Mouse (Mus musculus): ENCODE results near the gene Crtc1. TPM values are rescaled to one million over a fixed set of nuclear protein-coding genes. Genes with fewer than 3 reads are reported as not detected.

The Crtc1 gene
- total RNA-seq (2017), result 1.8 to 7.0 TPM (median 6.5 TPM) in 3 replicates

DNA sequence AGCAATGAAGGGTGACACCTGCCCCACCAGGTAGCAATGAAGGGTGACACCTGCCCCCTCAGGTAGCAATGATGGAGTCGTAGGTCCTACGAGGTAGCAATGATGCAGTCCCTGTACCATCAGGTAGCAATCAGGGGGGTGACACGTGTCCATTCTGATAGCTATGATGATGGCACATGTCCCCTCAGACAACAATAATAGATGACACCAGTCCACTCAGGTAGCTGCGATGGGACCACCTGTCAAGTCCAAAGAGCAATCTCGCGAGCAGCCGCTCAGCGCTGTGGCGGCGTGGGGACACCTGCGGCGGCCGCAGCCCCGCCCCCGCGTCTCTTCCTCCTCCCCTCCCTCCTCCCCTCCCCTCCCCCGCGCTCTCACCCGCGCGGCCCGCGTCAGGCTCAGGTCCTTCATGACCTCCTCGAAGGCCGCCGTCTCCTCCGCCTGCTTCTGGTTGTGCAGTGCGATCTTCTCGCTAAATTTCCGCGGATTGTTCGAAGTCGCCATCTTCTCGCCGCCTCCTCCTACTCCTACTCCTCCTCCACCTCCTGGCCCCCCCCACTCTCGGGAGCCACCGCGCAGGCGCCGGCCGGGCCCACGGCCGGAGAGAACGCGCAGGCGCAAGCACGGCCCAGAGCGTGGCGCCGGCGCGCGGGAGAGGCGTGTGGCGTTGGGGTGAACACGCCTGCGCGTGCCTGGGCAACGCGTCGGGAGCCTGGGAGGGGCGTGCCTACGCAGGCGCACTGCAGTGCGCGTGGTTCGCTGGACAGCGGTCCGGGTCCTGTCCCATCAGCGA, at the start of gene Crtc1:
Gene Crtc1, minus strand, starts transcription at position 525 of the 793 bp plus-strand sequence.
- ATAC-seq (replicated peaks; ENCODE audit: insufficient number of reproducible peaks, low FRiP score, low TSS enrichment, poor library complexity, severe bottlenecking), result peak; percentile 88

- no peak for ATAC-seq (replicated peaks; ENCODE audit: insufficient number of reproducible peaks, low FRiP score, low TSS enrichment, poor library complexity, severe bottlenecking)
These were observed 49.6 kb upstream of the Crtc1 start for GRCm38 (mm10) chr8:70488931-70489470.

DNA sequence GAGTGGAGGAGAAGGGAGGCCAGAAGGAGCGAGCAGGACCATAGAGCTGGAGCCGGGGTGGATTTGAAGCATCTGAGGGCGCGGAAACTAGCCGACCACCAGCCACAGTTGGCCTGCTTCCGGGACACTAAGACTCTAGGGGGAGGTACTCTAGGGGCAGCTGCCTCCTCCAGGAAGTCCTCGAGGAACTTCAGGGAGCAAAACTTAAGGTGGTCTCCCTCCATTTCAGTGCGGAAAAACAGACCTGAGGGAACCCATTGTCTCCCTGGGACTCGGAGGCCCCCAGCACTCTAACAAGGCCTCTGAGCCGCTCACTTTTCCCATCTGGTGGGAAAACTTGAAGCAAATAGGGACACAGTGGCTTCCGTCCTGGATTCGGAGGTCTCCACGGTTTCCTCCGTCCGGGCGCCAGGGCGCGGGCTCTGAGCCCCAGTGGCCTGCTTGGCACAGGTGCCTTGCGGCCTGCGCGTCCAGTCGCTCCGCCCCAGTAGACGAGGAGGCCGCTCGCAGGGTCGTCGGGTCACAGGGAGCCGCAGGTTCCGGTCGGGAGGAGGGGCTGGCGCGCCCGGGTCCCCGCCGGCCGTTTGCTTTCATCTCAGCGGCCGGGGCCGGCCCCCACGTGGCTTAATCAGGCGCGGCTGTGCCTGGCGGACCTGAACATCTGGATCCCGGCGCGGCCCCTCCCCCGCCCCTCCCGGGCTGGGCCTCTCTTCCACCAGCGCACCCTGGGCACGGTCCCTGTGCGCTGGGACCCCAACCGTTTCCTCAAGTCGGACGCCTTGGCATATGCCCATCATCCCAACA, 48.8 kb upstream of the Crtc1 start:
- ATAC-seq (replicated peaks; ENCODE audit: insufficient number of reproducible peaks, low FRiP score, low TSS enrichment, poor library complexity, severe bottlenecking), result no peak

GRCm38 (mm10) chr8:70486941-70487520, 47.7 kb upstream of the Crtc1 start, which contains the start of gene Tmem59l:
Tmem59l (minus strand) TSS chr8:70487358.
- ATAC-seq (replicated peaks; ENCODE audit: insufficient number of reproducible peaks, low FRiP score, low TSS enrichment, poor library complexity, severe bottlenecking), result no peak

GRCm38 (mm10) chr8:70486191-70486681, 46.9 kb upstream of the Crtc1 start:
- no peak for ATAC-seq (replicated peaks; ENCODE audit: insufficient number of reproducible peaks, low FRiP score, low TSS enrichment, poor library complexity, severe bottlenecking)

DNA sequence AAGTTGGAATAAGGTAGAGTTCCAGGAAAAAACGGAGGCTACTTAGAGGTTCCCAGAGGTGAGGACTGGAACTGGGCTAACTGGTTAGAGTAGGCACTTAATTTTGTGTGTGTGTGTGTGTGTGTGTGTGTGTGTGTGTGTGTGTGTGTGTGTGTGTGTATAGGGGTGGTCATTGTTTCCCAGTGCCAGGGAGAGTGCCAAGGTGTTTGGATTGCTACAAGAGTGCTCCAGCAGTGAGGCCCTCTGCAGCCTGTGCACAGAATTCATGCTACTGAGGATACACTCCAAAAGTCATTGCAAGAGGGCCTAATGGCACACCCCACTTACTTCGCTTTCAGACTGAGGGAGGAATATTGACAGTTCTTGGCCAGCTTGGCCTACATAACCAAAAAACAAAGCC, 43.6 kb upstream of the Crtc1 start:
- ATAC-seq (replicated peaks; ENCODE audit: insufficient number of reproducible peaks, low FRiP score, low TSS enrichment, poor library complexity, severe bottlenecking), result no peak

DNA sequence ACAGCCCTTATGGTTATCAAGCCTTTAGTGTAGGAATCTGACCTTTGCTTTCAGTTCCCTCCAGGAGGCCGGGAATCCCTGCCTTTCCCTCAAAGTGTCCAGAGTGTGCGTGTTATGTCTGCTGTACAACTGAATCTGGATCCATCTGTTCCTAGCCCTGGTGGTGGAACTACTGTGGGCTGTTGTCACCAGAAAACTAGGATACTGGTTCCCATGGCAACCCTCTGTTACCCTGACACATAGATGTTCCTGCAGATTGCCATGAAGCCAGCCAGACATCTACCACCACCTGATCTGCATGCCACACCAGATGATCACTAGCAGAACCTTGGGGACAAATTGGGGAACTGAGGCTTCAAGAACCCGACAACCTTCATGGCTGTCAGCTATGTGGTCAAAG, 42.5 kb upstream of the Crtc1 start:
- ATAC-seq (replicated peaks; ENCODE audit: insufficient number of reproducible peaks, low FRiP score, low TSS enrichment, poor library complexity, severe bottlenecking), result no peak

- ATAC-seq (replicated peaks; ENCODE audit: insufficient number of reproducible peaks, low FRiP score, low TSS enrichment, poor library complexity, severe bottlenecking), result no peak
These were observed 38.0 kb upstream of the Crtc1 start for GRCm38 (mm10) chr8:70477269-70477982.

- peak; percentile 97 for ATAC-seq (replicated peaks; ENCODE audit: insufficient number of reproducible peaks, low FRiP score, low TSS enrichment, poor library complexity, severe bottlenecking)
These were observed 37.2 kb upstream of the Crtc1 start, which contains the start of gene Klhl26 for GRCm38 (mm10) chr8:70476333-70477268. Klhl26 (minus strand) TSS chr8:70476968.

DNA sequence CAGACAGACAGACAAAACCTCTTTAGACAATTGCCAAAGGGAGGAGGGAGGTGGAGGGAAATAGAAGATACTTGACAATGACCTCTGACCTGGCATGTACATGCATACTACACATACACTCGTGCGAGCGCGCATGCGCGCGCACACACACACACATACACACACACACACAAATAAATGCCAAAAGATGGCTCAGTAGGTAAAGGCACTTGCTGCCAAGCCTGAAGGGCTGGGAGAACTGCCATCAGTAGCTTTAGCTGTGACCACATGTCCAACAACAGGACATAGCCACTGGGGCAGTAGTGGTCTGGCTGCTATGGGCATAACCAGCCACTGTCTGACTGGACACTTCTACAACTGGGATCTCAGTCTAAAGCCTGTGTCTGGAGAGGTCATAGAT, 32.5 kb upstream of the Crtc1 start:
- ATAC-seq (replicated peaks; ENCODE audit: insufficient number of reproducible peaks, low FRiP score, low TSS enrichment, poor library complexity, severe bottlenecking), result no peak

- no peak for ATAC-seq (replicated peaks; ENCODE audit: insufficient number of reproducible peaks, low FRiP score, low TSS enrichment, poor library complexity, severe bottlenecking)
These were observed 30.6 kb upstream of the Crtc1 start for GRCm38 (mm10) chr8:70469938-70470337.

DNA sequence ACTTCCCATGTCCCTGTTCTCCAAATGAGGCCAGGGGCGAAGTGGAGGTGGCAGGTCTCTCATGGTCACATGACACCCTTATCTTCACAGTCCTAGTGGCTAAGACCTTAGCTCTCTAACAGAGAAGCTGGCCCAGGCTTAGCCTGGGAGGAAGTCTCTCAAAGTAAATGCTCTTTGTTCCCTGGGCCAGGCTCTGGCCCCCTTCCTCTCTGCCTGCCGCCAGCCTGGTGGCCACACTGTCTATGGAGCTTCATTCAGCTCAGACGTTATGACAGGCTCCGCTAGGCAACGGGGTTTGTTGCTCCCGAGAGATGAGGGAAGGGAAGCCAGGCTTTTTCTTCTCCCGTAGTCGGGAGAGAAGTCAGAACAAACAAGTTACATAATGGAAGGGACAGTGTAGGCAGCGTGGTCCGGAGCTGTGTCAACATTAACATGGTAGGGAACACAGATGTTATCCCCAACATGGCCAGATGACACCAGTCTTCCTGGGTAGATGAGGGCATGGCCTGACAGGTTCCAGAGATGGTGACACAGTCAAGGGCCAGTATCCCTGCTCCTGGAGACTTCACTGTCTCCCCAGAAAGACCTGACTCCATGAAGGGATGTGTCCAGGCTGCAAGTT, 30.0 kb upstream of the Crtc1 start:
- ATAC-seq (replicated peaks; ENCODE audit: insufficient number of reproducible peaks, low FRiP score, low TSS enrichment, poor library complexity, severe bottlenecking), result no peak

DNA sequence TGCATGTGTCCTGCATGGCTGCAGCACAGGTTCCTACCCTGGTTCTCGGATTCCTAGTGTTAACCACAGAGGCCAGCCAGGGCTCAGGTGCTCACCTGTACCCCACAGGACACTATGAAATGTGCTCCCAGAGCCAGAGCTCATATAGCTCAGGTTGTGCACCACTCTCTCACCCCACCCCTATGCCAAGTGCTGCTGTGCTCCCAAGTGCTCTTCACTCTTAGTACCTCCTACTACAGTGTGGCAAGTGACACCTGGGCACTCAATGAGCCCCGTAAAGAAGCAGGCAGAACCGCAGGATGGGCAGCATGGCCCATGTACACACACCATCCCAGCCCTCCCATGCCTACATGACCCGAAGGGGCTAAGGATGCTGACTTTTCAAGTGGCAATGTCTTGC, 29.4 kb upstream of the Crtc1 start:
- ATAC-seq (replicated peaks; ENCODE audit: insufficient number of reproducible peaks, low FRiP score, low TSS enrichment, poor library complexity, severe bottlenecking), result no peak

DNA sequence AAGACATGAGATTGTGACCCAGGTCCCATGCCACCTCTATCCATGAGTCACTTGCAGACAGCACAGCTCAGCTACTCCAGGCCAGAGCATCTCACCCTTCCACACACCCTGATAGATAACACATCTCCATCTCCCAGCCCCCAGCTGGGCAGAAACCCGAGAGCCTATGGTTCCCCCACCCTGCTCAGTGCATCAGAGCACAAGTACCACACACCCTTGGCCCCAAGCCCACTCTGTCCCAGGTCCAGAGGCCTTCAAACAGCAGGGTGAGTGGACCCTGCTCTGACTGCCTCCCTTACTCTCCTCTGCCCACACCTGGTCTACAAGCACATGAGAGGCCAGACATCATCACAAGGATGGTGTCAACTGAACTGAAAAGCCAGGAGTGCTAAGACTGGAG, 28.5 kb upstream of the Crtc1 start:
- ATAC-seq (replicated peaks; ENCODE audit: insufficient number of reproducible peaks, low FRiP score, low TSS enrichment, poor library complexity, severe bottlenecking), result no peak

GRCm38 (mm10) chr8:70467229-70467725, 27.9 kb upstream of the Crtc1 start:
- no peak for ATAC-seq (replicated peaks; ENCODE audit: insufficient number of reproducible peaks, low FRiP score, low TSS enrichment, poor library complexity, severe bottlenecking)

DNA sequence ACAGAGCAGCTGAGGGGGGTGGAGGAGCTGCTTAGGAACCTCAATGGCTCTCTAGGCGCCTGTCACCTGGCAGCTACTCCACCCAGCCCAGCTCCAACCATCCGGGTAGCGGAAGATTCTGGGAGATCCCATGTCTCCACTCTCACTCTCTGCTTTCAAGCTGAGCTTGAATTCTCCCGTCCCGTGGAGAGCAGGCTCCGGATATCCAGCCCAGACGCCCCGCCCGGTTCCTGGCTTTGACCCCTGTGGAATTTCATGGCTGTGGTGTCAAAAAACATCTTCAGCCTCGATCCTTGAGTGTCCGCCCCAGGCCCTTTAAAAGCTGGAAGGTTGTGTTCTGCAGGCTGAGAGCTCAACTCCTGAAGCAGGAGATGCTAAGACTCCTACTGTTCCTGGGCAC, 27.4 kb upstream of the Crtc1 start:
- no peak for ATAC-seq (replicated peaks; ENCODE audit: insufficient number of reproducible peaks, low FRiP score, low TSS enrichment, poor library complexity, severe bottlenecking)

DNA sequence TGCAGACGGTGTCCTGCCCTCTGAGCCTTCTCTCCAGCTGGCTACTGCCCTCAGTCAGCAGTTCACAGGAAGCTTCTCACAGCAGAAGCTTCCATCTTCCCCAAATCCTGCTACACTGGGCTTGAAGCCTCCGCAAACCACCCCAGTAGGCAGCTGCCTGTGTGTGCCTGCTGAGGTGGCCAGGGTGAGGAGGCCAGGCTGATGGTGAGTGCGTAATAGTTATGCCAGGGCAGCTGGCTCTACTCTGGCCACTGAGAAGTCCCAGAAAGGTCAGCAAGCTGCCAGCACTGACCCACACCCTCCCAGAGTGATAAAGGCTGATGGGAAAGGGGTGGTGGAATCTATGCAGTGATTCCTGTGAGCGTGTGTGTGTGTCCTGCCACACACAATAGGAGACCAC, 26.9 kb upstream of the Crtc1 start:
- no peak for ATAC-seq (replicated peaks; ENCODE audit: insufficient number of reproducible peaks, low FRiP score, low TSS enrichment, poor library complexity, severe bottlenecking)

All from monocyte, adult 5-6 weeks (primary cell).